Mouse (Mus musculus) ES-E14 (cell line): ENCODE data around the gene Larp4b.

ENCODE experiments used
- CHD2 ChIP-seq: IDR thresholded peaks from 2 replicates; pipeline ENCODE4 v1.6.1; 2014; ENCODE audit warnings: mild to moderate bottlenecking, low read depth, low read length, inconsistent platforms
- HCFC1 ChIP-seq: IDR thresholded peaks from 2 replicates; pipeline ENCODE4 v1.6.1; 2012; ENCODE audit warnings: low read length, inconsistent platforms, borderline replicate concordance; ENCODE audit not compliant: insufficient read depth
- MAFK ChIP-seq: IDR thresholded peaks from 2 replicates; pipeline ENCODE4 v1.6.1; 2014; ENCODE audit warnings: mild to moderate bottlenecking, low read depth, low read length, inconsistent platforms; ENCODE audit not compliant: insufficient read depth
- ZC3H11A ChIP-seq: IDR thresholded peaks from 2 replicates; pipeline ENCODE4 v1.6.1; 2012; ENCODE audit warnings: low read depth, mild to moderate bottlenecking, inconsistent platforms, low read length, borderline replicate concordance
- ZNF384 ChIP-seq: IDR thresholded peaks from 2 replicates; pipeline ENCODE4 v1.6.1; 2012; ENCODE audit warnings: low read depth, low read length, inconsistent platforms

DNA sequence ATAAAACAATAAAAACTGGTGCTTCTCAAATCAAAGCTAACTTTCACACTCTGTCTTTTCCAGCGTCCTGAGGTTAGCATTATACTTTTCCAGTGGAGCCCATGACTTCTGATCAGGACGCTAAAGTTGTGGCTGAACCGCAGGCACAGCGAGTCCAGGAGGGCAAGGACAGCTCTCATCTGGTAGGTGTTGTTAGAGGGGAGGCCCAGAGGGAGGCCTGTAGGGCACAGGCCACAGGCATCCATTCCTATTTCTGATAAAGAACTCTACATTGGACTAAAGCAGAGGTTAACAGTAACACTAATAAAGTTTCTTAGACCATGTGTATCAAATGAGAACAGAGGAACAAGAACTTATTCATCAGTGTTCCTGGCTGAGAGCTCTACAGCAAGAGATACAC is 28.4 kb downstream of the Larp4b start:
- no peak for TF ChIP-seq MAFK
- TF ChIP-seq HCFC1, result no peak
- TF ChIP-seq ZC3H11A, result no peak
- TF ChIP-seq CHD2, result no peak
- no peak for TF ChIP-seq ZNF384
